Mouse (Mus musculus) CD4-positive, CD25-positive, alpha-beta regulatory T cell, adult 4 months (primary cell): ENCODE data around the gene Gm20772. TPM values are rescaled to one million over a fixed set of nuclear protein-coding genes. Genes with fewer than 3 reads are reported as not detected.
"Not testable (repeated sequence)": the region's sequence is repeated elsewhere in the genome, so short reads cannot be mapped to it uniquely, and the experiment has no call there.

Experiments used
- ATAC-seq: one replicate; pipeline ENCODE4 v1.8.0; 2017
- polyA plus RNA-seq, 2 experiments: library from polyadenylated mRNA; unstranded; fragments of 100-300 nt; shearing (Covaris generic); gene quantifications; one replicate each; pipeline ENCODE4 v1.2.1; 2017

The Gm20772 gene
- not detected for polyA plus RNA-seq

- ATAC-seq, result not testable (repeated sequence)
Measured at GRCm38 (mm10) chrY:17874441-17874840, at the start of gene Gm20772, which contains the start of gene Gm20831. Gene Gm20772 (plus strand): TSS chrY:17874741. Gene Gm20831 (plus strand): TSS chrY:17874741.

- ATAC-seq, result not testable (repeated sequence)
Measured at GRCm38 (mm10) chrY:17846166-17846565, 28.4 kb upstream of the Gm20772 start, which contains the start of gene Gm21904. Gene Gm21904 (minus strand): TSS chrY:17846266.

Other genes with a start within 250 kb of the Gm20772 start
- gene Gm21904, start 28.5 kb upstream of the Gm20772 start, polyA plus RNA-seq, result not detected
- gene Gm20831, start within 50 bp of the Gm20772 start, polyA plus RNA-seq, result not detected
- not detected for gene Srsy, start 62.6 kb downstream of the Gm20772 start, polyA plus RNA-seq
- gene Gm21764, start 187.1 kb downstream of the Gm20772 start, polyA plus RNA-seq, result not detected
- gene Ssty1, start 214.4 kb downstream of the Gm20772 start, polyA plus RNA-seq, result not detected